ENCODE assay signal across 10 mouse cellular contexts in the genomic region with DNA sequence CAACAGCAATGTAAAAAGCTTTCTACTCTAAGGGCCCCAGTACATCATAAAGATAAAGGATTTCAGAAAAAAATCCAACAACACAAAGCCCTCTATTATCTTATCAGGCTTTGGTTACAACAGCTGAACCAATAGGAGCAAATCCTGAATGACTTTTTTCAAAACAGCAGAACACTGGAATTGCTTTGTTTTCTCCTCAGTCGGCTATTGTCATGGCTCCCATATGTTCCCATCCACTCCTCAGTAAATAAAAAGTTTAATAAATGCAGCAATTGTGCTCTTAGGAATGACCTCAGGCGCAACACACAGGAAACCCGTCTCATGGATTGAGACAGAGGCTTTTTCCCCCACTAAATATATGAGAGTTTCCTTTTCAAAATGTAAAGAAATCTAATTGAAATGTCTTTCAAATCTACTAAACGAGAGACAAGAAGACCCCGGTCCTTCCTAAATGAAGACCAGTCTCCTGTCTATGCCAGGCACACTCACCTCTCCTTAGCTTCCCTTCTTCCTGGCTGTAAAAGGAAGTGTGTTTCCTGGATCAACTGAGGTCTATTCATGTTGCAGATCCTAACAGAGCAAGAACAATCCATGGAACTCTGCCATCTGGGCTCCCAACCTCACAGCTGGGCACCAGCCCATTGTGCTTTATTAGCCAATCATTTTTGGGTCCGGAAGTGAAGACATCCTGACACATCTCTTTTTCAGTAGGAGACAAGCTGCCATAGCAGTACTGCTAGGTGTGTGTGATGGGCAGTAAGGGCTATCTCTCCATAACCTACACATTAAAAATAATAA.
DNase-seq lines count a peak whose midpoint lies in the region; ATAC-seq and TF ChIP-seq lines count a peak whose summit lies in the region.
"Had no signal": no experiment of that assay in that cellular context is flagged by ENCODE, and none has a peak within 500 bp of the region (broad histone marks: within the 10 kb centered on the region; RNA-seq: fewer than 3 reads in every experiment).

No protein-coding gene starts in this region.

- no peak for TF ChIP-seq CTCF in lung, postnatal 0 days (IDR thresholded peaks at IDR 0.05)

- no peak overlapping the region for H3K4me2 ChIP-seq in kidney, embryonic 14.5 days (replicated peaks; ENCODE audit: low read depth, low read length)
- H3K4me2 ChIP-seq in lung, postnatal 0 days (replicated peaks; ENCODE audit: low read depth, low read length) = no peak overlapping the region
- H3K4me2 ChIP-seq: liver, embryonic 15.5 days had no signal

- no peaks in the 10 kb centered on the region for H3K36me3 ChIP-seq in kidney, embryonic 14.5 days (ENCODE audit: control insufficient read depth, insufficient read depth, low read length)
- no peaks in the 10 kb centered on the region for H3K36me3 ChIP-seq in lung, postnatal 0 days (ENCODE audit: insufficient read depth, low read length)
- H3K36me3 ChIP-seq: liver, embryonic 15.5 days had no signal

- no peak for TF ChIP-seq EP300 in lung, postnatal 0 days (IDR thresholded peaks at IDR 0.05)

- 0 out of 2 replicates have a peak, but pooled peaks cover 3% of the 10 kb centered on the region for H3K27me3 ChIP-seq in kidney, embryonic 14.5 days (ENCODE audit: control insufficient read depth, insufficient read depth, low read length)
- no peaks in the 10 kb centered on the region for H3K27me3 ChIP-seq in lung, postnatal 0 days (replicated peaks; ENCODE audit: insufficient read depth, low read length)
- H3K27me3 ChIP-seq: liver, embryonic 15.5 days had no signal

- peaks cover 6% of the 10 kb centered on the region; the same call in 1 of the 2 replicates for H3K4me1 ChIP-seq in kidney, embryonic 14.5 days (ENCODE audit: control insufficient read depth, insufficient read depth, low read length)
- H3K4me1 ChIP-seq in lung, postnatal 0 days (ENCODE audit: insufficient read depth, low read depth, low read length) = peaks cover 8% of the 10 kb centered on the region; the same call in 1 of the 2 replicates
- H3K4me1 ChIP-seq: liver, embryonic 15.5 days had no signal

- WGBS in kidney, embryonic 14.5 days = 67% methylated on average over 6 of the region's 6 CpGs
- WGBS in lung, postnatal 0 days = 38% methylated on average over 6 of the region's 6 CpGs

- no peak overlapping the region for H3K4me3 ChIP-seq in kidney, embryonic 14.5 days (ENCODE audit: low read length)
- no peak overlapping the region for H3K4me3 ChIP-seq in lung, postnatal 0 days (ENCODE audit: low read depth, low read length)
- H3K4me3 ChIP-seq: liver, embryonic 15.5 days had no signal

- H3K9me3 ChIP-seq in kidney, embryonic 14.5 days (ENCODE audit: control insufficient read depth, low read length) = no peaks in the 10 kb centered on the region
- no peaks in the 10 kb centered on the region for H3K9me3 ChIP-seq in lung, postnatal 0 days (ENCODE audit: low read length)
- H3K9me3 ChIP-seq: liver, embryonic 15.5 days had no signal

- peak; percentile 14 to 37 for DNase-seq in cerebellum, postnatal 10 days
- no peak for DNase-seq in cerebellum, adult 11 months
- DNase-seq in kidney, postnatal 14 days = peak; percentile 27
- peak; percentile 69 for DNase-seq in brain, adult 2 months (ENCODE audit: low read depth, low spot score)
- DNase-seq in lung, postnatal 0 days (ENCODE audit: low spot score) = peak; percentile 50
- no peak for DNase-seq in frontal cortex, postnatal 25 days (ENCODE audit: low spot score in 2 of 2)
- DNase-seq in cerebellum, postnatal 36 days = no peak
- DNase-seq: thymus, postnatal 25 days had no signal

- H3K27ac ChIP-seq in kidney, embryonic 14.5 days (ENCODE audit: low read depth, low read length) = no peak overlapping the region
- no peak overlapping the region for H3K27ac ChIP-seq in lung, postnatal 0 days (ENCODE audit: low read length)
- H3K27ac ChIP-seq: liver, embryonic 15.5 days had no signal

- ATAC-seq in kidney, embryonic 14.5 days (ENCODE audit: low FRiP score, low TSS enrichment) = no peak
- ATAC-seq in lung, postnatal 0 days = peak; percentile 77

- no peak overlapping the region for H3K9ac ChIP-seq in kidney, embryonic 14.5 days (ENCODE audit: low read depth, low read length)
- H3K9ac ChIP-seq in lung, postnatal 0 days (replicated peaks; ENCODE audit: low read depth) = no peak overlapping the region
- H3K9ac ChIP-seq: liver, embryonic 15.5 days had no signal

Comparison
In these comparisons a context has a peak if more than half of its experiments do, and no peak if none do; other contexts are left out.
1. DNase-seq: peak in cerebellum, postnatal 10 days (2 of 2), kidney, postnatal 14 days (single experiment), brain, adult 2 months (single experiment) and lung, postnatal 0 days (single experiment); none in cerebellum, adult 11 months (single experiment), frontal cortex, postnatal 25 days (0 of 2) and cerebellum, postnatal 36 days (0 of 2).